Mouse (Mus musculus) mature B cell (primary cell): ENCODE results near the gene Asxl1.
"Not testable (repeated sequence)": the region's sequence is repeated elsewhere in the genome, so short reads cannot be mapped to it uniquely, and the experiment has no call there.

Source experiments
- in situ Hi-C: fragments of 300-500 bp; cut with MboI; formaldehyde crosslinking; loops from 2 replicates; pipeline ENCODE4 v1.14.3; 2019

Asxl1 gene

DNA sequence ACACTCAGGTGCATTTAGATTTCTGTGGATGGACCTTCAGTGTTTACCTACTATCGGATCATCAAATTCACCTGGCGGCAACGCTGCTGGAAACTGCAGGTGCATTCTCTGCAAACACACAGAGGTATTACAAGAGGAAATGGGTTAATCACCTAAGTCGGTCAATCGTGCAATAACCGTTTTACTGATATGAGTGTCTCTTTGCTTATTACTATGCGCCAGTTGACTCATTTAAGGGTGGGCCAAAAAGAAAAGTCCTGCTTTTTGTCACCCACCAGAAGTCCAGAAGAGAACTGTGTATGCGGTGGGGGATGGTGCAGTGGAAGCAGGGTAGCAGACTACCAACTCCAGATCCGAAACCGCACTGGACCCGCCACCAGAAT, 567 bp upstream of the Asxl1 start:
- in situ Hi-C loops, result no loop called here

GRCm38 (mm10) chr2:153346221-153347182, 873 bp downstream of the Asxl1 start:
- in situ Hi-C loops, result no loop called here

DNA sequence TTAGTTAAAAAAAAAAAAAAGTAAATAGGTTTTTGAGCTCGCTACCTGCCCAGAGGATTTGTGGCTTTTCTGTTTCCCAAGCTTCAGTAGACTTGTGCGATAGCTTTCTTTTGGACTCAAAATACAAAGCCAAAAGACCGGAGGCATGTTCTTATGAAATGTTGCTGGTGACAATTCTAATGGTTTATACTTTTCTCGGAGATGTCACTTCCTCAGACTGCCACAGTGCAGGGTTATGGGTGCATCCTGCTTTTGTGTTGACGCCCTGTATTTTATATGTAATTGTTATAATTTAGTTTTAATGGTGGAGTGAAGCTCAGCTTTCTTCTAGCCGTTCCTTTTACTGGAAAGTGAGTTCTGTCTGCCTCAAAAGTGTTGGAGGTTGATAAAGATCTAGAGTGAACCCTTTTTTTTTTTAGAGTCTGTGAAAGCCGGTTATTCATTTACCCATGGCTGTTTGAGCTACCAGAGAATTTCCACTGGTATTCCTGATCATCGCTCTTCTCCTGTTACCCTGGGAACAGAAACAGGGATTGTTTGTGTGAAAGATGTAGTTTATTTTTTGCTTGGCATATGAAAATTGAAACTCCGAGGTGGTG, 1.7 kb downstream of the Asxl1 start:
- in situ Hi-C loops, result no loop called here

GRCm38 (mm10) chr2:153348100-153348831, 2.6 kb downstream of the Asxl1 start:
- in situ Hi-C loops, result no loop called here

DNA sequence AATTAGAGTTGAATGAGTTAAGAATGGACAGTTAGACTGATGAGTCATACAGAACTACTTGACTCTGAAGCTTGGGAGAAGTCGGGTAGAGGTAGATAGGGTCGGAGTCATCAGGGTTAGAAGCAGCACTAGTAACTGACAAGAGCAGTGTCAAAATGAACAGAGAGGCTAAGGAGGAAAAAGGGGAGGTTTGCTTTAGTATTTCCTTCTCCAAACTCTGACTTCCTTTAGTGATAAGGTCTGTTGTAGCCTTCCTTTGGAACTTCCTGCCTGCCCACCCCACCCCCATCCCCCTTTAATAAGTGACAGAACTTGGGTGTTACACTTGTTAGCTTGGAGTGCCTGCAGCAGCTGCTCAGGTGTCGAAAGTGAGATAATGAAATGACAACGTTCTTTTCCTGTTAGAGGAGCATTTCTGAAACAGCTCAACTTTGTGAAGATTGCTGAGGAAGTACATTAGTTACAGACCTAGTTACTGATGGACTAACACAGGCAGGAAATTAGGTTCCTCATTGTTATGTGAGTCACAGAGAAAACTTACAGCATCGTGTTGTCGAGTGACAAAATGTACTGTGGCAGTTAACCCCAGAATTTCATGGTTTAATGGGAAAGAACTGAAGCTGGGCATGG, 5.0 kb downstream of the Asxl1 start:
- in situ Hi-C loops, result no loop called here

DNA sequence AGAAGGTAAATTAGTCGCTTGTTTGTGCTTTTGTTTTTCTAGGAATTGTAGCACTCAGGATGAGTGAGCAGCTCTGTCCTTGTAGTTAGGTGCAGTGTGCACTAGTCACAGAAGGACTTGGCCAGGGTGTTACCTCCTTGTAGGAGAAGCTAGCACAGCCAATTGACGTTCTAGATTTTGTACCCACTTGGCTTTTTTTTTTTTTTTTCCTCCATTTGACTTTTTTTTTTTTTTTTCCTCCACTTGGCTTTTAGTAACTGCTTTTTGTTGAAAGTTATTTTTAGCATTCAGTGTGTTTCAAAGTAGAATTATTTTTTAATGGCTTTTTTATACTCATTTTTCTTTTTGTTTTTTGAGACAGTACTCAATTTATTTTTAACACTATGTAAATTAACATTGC, 9.0 kb downstream of the Asxl1 start:
- in situ Hi-C loops, result no loop called here

DNA sequence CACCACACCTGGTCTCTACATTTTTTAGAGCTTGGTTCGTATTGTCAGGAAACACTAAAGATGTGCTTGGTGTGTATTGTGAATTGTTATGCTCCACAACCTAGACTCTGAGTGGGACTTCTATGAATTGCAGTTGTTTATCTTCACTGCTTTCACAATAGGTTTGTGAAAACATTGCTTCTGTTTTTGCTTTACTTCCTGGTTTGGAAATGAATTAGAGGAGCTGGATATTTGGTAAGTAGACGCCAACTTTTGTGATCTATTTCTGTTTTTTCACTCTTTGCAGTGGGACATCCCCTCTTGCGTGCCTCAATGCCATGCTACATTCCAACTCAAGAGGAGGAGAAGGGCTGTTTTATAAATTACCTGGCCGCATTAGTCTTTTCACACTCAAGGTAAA, 11.2 kb downstream of the Asxl1 start:
- in situ Hi-C loops, result no loop called here

DNA sequence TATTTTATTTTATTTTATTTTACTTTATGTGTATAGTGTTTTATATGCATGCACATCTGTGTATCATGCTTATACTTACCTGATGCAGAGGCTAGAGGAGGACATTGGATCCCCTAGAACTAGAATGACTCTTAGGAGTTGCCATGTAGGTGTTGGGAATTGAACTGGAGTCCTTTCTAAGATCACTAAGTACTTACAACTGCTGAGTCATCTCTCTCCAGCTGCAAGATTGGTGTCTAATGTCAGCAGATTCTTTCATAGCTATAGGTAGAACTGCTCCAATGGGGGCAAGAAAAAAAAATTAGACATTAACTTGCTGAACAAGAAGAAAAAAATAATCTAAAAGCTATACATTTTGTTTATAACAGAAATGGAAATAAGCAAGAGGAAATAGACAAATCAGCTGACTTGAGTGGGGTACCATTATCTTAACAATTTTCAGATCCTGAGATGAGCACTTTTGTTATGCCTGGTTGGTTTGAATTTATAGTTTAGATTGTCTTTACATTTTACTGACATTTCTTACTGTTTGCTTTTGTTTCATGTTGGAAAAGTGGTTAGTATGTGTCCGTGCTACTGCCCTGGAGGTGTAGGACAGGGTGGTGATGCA, 15.6 kb downstream of the Asxl1 start:
- in situ Hi-C loops, result no loop called here

GRCm38 (mm10) chr2:153364531-153364930, 18.9 kb downstream of the Asxl1 start:
- in situ Hi-C loops, result not testable (repeated sequence)

DNA sequence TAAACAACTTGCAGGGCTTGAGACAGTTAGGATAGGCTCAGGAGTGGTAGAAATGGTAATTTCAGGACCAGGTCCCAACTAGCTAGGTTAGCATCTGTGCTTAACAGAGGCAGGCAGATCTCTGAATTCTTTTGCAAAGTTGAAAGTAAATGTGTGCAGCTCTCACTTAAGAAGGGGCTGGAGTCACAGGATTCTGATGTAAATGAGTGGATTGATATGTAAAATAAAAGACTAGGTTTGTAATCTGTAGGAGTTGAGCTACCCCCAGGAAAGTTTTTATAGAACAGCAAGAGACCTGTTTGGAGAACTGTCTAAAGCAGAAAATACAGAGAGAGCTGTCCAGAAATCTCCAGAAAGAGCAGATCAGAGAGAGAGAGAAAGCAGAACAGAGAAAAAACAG, 25.2 kb downstream of the Asxl1 start:
- in situ Hi-C loops, result no loop called here

GRCm38 (mm10) chr2:153375380-153375779, 29.8 kb downstream of the Asxl1 start:
- in situ Hi-C loops, result no loop called here

- in situ Hi-C loops, result no loop called here
Measured at GRCm38 (mm10) chr2:153380479-153380878, 34.9 kb downstream of the Asxl1 start.

DNA sequence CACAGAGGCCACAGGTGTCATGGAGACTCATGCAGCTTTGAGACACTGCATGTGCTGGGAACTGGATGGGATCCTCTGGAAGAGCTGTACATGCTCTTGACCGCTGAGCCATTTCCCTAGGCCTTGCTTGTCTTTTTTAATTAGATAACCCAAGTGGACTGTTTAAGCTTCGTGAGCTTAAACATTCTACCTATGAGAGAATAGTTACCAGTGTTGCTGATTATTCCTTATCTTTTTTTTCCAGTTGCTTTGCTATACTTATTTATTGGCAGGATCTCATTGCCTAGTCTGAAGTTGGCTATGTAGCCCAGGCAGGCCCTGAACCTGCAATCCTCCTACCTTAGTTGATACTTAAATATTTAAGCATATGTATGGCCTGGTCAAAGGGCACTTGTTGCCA, 44.2 kb downstream of the Asxl1 start:
- in situ Hi-C loops, result no loop called here

GRCm38 (mm10) chr2:153393045-153393444, 47.4 kb downstream of the Asxl1 start:
- in situ Hi-C loops, result no loop called here

GRCm38 (mm10) chr2:153397790-153398515, 52.3 kb downstream of the Asxl1 start:
- in situ Hi-C loops, result no loop called here

GRCm38 (mm10) chr2:153399166-153399565, 53.5 kb downstream of the Asxl1 start:
- in situ Hi-C loops, result no loop called here

- in situ Hi-C loops, result no loop called here
Measured at GRCm38 (mm10) chr2:153404062-153404461, 58.4 kb downstream of the Asxl1 start.

- in situ Hi-C loops, result no loop called here
Measured at GRCm38 (mm10) chr2:153404882-153405281, 59.3 kb downstream of the Asxl1 start.

GRCm38 (mm10) chr2:153406882-153407281, 61.3 kb downstream of the Asxl1 start:
- in situ Hi-C loops, result no loop called here

DNA sequence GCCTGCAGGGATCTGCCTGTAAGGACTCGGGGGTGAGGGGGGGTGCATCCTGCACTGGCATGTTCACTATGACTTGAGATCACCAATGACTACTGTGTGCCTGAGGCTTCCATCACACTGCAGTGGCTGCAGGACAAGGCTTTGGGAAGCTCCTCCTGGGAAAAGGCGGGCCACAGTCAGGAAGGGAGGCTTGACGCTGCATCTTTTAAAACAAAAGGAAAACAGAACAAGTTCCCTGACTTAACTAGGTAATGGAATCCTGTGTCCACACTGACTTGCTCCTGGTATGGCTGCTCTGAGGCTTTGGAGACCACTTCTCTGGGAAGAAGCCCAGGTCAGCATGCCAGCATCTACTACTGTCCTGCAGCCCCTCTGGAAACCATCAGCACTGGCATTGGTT, 63.3 kb downstream of the Asxl1 start:
- in situ Hi-C loops, result no loop called here

DNA sequence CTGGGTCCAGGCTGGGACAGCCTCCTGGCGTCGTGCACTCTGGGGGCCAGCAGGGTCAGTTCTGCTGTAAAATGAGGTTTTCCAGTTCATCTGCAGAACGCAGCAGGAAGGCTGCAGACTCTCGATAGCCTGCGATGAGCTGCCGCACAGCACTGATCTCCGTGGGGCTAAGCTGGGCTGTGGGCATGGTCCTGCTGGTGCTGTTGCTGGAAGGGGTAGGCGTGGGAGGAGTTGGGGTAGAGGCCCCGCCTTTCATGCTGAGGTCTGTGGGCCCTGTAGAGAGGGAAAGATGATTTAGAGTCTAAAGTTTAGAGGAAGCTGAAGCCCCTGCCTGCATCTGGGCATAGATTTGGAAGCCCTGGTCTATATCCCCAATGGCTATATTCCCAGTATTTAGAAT, 65.9 kb downstream of the Asxl1 start:
- in situ Hi-C loops, result no loop called here
